Mouse (Mus musculus) gastrocnemius, postnatal 36 days (tissue): ENCODE results near the gene Prss16. TPM values are rescaled to one million over a fixed set of nuclear protein-coding genes. Genes with fewer than 3 reads are reported as not detected.
A peak's percentile ranks its signal among the peaks of the same experiment; 100 is the strongest.

Experiments used
- DNase-seq, 2 experiments: peaks; one replicate each; pipeline ENCODE4 v3.0.0; 2022
- intact Hi-C: fragments of 180-260 bp; cut with DNase I; formaldehyde crosslinking; loops from one replicate; pipeline ENCODE4 v1.15.1; 2025
- total RNA-seq, 2 experiments: library from RNA; stranded (reverse); gene quantifications; 2 replicates each; pipeline ENCODE4 v1.2.3; 2021

The Prss16 gene
- total RNA-seq, 2 experiments from 2014 or later: 5.4 TPM; not detected in 1

DNA sequence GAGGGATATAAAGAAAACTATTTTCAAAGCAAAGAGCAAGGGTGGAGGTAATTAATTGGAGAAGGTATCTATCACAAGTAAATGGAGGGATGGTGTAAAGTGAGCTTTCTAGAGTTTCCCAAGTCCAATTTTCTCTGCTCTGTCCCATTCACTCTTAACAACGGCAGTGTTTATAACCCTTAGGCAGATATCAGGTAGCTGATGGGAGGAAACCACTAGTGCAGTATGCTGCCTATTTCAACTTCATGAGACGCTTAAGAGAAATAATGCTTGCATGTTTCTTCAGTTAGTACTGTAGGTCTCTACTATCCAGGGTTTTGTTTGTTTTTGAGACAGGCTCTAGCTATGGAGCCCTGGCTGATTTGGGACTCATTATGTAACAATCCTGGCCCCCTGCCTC is 27.9 kb upstream of the Prss16 start:
- intact Hi-C loops: loop anchor here (10.0 kb wide), 1 partner anchor 213 kb away; no protein-coding TSS in a partner anchor
- DNase-seq: no peak

DNA sequence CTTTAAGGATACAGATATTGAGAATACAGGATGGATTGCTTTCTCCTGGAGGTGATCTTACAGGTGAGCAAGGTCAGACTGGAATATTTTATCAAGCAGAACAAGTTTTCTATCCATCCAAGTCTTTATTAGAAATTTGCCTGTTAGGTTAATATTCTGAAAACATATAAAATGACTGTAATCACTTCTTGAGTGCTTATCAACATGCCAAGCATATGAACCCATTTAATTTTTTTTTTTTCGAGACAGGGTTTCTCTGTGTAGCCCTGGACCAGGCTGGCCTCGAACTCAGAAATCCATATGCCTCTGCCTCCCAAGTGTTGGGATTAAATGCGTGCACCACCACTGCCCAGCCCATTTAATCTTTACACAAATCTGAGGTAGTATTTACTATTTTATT is 27.4 kb upstream of the Prss16 start:
- intact Hi-C loops: loop anchor here (10.0 kb wide), 1 partner anchor 212 kb away; no protein-coding TSS in a partner anchor

DNA sequence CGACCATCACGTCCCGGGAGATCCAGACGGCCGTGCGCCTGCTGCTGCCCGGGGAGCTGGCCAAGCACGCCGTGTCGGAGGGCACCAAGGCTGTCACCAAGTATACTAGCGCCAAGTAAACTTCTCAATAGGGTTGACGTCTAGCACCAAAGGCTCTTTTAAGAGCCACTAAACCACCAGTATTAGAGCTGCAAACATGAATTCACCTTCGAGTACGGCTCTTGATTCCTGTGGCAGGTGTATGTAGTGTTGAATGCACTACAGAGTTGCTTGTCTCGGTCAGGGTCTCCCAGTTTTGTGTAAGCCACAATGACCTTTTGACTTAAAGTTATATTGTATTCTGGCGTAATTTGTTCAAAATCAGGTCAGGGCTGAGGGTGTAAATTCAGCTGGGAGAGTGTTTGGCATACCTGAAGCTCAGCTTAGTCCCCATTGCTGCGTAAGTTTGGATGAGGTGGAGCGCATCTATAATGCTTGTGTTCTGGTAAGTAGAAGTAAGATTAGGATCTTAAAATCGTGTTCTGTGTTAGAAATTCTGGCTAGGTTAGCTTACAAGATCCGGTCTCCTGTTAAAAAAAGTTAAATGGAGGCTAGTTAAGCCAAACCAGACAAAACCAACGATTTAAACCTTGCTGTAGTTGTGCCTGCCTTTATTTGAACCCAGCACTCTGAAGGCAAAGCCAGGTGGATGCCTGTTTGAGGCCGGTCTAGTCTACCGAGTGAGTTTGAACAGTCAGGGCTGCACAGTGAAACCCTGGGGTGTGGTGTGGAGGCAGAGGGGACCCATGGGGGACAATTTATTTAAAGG is 26.8 kb upstream of the Prss16 start:
- no peak for DNase-seq
- intact Hi-C loops: loop anchor here (10.0 kb wide), 1 partner anchor 212 kb away; no protein-coding TSS in a partner anchor

More for the DNA sequence above, 27.4 kb upstream of the Prss16 start:
- no peak for DNase-seq

DNA sequence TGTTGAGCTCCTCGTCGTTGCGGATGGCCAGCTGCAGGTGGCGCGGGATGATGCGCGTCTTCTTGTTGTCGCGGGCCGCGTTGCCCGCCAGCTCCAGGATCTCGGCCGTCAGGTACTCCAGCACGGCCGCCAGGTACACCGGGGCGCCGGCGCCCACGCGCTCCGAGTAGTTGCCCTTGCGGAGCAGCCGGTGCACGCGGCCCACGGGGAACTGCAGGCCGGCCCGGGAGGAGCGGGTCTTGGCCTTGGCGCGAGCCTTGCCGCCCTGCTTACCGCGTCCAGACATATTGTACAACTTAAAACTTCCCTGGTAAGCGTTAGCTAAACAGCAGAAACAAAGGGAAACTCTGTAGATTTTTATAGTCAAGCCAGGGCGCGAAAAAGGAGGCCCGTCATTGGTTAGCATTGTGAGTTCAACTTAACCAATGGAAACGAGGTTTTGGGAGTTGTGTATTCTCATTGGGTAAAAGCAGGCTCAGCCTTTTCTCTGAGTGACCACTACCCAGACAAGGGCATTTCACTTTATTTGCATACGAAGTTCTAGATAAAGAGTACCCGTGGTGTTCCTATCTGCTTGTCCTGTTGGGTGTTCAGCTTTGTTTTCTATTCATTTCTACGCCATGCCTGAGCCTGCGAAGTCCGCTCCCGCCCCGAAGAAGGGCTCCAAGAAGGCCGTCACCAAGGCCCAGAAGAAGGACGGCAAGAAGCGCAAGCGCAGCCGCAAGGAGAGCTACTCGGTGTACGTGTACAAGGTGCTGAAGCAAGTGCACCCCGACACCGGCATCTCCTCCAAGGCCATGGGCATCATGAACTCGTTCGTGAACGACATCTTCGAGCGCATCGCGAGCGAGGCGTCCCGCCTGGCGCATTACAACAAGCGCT is 26.0 kb upstream of the Prss16 start, which contains the start of the genes Hist1h2ah and Hist1h2bk:
Gene Hist1h2ah (minus strand): TSS at position 302 of the 882 bp plus-strand sequence.
Gene Hist1h2bk (plus strand): TSS at position 604 of the 882 bp plus-strand sequence.
- intact Hi-C loops: loop anchor here (10.0 kb wide), 1 partner anchor 211 kb away; no protein-coding TSS in a partner anchor
- peak; percentile 51 to 60 for DNase-seq

DNA sequence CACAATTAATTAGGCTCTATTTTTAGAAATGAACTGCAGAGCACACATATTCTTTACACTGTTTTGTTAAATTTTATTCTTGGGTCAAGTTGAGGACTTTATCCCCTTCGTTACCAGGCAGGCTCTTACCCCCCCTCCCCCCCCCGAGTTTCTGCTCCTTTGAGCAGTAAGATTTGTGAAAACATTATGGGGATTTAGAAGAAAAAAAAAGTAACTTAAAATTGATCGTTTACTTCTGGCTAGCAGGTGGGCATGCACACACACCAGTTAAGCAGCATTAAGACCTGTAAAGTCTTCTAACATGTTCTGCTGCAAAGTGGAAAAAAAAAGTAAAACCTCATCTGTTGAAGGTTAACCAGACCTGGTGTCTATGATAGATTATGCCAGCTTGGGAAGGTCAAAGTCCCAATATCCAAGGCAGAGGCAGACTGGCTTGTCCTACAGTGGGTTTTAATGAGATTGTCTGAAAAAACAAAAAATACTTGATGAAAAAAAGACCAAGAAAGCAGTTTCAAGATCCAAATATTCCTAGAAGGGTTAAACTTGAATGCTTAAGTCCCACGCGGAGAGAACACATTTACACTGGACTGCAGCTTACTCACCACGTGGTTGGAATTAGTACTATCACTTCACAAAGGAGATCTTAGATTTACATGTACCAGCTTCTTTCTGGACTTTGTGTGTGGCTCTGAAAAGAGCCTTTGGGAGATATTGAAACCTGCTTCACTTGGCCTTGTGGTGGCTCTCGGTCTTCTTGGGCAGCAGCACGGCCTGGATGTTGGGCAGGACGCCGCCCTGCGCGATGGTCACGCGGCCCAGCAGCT is 25.1 kb upstream of the Prss16 start:
- DNase-seq: no peak
- intact Hi-C loops: loop anchor here (10.0 kb wide), 1 partner anchor 210 kb away; no protein-coding TSS in a partner anchor

DNA sequence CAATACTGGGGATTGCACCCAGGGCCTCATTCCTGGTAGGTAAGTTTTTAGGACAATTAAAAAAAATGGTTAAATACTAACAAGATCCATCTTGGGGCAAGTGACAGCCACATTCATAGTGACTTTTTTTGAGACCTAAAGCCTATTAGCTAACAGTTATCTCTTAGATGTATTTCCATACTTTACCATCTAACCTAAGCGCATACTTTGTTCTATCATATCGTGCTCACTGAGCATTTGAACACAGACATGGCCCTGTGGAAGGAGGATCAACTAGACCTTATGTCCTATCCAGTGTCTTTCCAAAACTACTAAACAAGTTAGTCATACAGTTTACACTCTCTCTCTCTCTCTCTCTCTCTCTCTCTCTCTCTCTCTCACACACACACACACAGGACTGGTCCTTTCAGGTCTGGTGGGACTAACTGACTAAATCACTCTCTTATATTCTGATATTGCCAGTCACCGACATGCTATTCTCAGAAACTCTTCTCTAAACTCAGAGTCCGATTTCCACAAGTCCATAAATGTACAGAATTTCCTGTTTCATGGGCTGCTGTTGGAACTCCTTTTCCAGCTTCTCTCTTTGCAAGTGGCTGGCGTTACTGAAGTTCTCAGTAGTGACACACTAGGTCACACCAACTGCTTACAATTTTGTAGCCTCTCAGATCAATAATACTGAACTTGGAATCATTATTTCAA is 24.4 kb upstream of the Prss16 start:
- intact Hi-C loops: loop anchor here (10.0 kb wide), 1 partner anchor 209 kb away; no protein-coding TSS in a partner anchor
- no peak for DNase-seq

DNA sequence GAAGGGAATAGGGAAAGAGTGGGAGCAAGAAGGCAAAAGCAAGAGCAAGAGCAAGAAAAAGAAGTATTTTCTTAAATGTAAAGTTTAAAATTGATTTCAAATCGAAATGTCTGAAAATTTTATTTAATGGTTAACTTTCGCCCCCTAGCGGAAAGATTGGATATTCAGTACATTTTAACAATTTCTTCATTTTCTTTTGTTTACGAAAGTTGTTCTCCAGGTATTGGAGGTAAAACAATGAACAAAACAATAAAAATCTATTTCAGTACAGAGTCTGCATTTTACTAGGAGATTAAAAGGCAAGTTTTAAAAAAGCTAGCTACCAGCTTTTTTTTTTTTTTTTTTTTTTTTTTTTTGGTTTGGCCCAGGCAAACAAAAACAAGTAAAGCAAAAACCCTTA is 21.0 kb upstream of the Prss16 start:
- no peak for DNase-seq
- intact Hi-C loops: loop anchor here (10.0 kb wide), 1 partner anchor 206 kb away; no protein-coding TSS in a partner anchor

DNA sequence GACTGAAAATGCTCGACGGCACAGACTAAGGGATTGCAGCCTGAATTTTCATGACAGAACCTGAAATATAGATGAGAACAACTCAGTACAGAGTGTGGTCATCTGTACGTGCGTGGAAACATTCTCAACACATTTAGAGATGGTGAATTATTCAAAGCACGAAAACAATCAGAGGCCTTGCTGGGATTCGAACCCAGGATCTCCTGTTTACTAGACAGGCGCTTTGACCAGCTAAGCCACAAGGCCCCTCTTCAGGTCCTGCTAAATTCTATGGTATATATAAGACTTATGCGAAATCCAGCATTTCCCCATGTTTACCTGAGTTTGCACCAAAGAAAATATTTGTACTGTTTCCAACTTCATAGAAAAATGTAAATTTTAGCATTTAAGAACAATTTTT is 20.4 kb upstream of the Prss16 start:
- intact Hi-C loops: loop anchor here (5.0 to 10.0 kb wide), 6 partner anchors 175 to 1487 kb away; no protein-coding TSS in a partner anchor
- DNase-seq: no peak

DNA sequence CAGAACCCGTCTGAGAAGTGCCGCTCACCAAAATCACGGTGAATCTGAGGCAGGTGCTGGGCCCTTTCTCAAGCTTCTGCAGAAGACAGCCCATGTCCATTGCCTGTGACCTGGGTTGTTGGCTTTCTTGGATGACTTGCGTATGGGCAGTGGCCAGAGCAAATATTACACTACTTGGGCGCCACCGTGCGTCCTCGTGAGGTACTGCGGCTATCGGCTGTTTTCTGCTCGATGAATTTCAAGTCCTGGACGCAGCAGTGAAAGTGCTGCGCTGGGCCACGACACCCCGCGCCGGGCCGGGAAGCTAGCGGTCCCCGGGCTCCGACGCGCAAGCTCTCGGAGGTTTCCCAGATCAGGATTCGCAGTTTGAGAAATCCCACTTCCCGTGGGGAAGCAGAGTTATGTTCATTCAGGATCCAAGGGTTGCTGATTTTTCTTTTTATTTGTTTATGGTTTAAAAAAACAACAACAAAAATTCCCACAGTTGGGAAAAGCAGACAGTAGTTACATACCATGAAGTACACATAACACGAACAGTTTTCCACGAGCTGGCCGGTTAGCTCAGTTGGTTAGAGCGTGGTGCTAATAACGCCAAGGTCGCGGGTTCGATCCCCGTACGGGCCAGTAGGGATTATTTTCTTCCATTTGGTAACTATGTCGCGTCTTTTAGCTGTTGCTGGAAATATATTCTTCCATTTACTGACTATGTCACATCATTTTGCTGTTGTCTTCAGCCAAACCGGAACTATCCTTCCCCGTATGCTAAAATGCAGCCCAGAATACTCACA is 19.3 kb upstream of the Prss16 start:
- intact Hi-C loops: loop anchor here (1.0 to 10.0 kb wide), 6 partner anchors 55 to 1488 kb away; no protein-coding TSS in a partner anchor
- DNase-seq: peak; percentile 93 to 98

DNA sequence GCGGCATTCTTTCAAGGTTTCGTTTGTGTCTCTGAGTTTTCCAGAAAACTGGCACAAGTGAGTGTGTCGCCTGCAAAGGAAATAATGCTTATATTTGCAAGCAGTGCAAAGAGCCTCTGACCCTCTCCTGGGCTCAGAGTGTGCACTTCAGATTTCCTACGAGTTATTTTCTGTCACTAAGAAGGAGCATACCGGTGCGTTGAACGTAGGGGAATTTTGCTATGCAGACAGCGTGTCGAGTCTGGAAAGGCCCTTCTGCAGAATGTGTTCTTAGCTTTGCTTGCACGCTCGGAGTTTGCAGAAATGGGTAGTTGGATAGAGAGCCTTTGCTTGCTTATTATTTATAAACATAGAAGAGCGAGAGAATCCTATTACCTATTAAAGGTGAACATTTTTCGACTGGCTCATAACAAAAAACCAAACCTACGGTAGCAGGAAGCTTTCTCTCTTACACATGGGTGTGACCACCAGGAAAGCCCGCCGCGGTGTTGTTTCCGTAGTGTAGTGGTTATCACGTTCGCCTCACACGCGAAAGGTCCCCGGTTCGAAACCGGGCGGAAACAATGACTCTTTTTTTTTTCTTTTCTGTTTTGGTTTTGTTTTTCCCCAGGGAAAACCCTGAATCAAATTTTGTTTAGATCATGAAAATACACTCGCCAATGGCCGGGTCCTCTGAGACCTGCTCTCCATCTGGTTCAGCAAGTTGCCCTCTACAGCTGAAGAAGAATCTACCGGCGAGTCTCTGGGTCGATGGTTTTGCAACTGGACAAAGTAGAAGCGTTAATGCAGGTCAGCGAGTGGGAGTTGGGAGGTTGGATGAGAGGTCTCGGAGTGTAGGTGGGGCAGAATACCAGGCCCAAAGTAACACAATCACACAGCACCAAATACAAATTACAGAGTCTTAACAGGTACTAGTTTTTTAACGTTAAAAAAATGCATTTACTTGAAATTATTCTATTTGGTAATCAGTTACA is 16.8 kb upstream of the Prss16 start:
- DNase-seq: peak; percentile 67 to 81
- intact Hi-C loops: loop anchor here (5.0 to 10.0 kb wide), 5 partner anchors 172 to 1491 kb away; no protein-coding TSS in a partner anchor

DNA sequence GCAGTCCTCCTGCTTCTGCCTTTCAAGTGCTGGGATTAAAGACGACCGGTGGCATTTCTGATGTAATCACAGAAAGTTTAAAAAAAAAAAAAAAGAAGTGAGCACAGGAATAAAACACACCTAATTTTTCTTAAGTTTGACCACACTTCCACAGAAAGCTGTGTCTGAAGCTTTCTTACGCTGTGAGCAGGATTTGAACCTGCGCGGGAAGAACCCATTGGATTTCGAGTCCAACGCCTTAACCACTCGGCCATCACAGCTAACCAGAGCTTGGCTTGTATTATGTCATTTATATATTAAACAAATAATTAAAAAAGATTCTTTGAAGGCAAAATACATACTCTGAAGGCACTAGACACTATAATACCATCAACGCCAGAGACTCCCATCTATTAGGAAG is 12.7 kb upstream of the Prss16 start:
- peak; percentile 73 for DNase-seq
- intact Hi-C loops: loop anchor here (5.0 to 10.0 kb wide), 2 partner anchors 167 to 1425 kb away; no protein-coding TSS in a partner anchor

DNA sequence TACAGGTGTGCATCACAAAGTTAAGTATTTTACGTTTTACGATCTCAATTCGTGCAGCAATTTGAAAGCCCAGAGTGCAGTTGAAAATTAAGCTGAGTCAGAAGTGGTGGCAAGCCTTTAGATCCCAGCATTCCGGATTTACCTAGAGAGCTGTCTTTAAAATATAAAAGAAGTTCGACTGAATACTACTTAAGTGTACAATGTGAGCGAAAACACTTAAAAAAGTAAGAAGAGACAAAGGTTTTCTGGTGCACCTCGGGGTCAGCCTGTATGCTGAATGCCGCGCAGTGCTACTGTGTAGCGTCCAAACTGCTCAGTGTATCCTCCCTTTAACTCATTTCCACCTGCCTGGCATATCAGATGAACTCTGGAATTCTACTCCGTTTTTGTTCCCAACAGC is 12.0 kb upstream of the Prss16 start:
- no peak for DNase-seq
- intact Hi-C loops: loop anchor here (2.0 to 10.0 kb wide), 3 partner anchors 47 to 1426 kb away; no protein-coding TSS in a partner anchor

DNA sequence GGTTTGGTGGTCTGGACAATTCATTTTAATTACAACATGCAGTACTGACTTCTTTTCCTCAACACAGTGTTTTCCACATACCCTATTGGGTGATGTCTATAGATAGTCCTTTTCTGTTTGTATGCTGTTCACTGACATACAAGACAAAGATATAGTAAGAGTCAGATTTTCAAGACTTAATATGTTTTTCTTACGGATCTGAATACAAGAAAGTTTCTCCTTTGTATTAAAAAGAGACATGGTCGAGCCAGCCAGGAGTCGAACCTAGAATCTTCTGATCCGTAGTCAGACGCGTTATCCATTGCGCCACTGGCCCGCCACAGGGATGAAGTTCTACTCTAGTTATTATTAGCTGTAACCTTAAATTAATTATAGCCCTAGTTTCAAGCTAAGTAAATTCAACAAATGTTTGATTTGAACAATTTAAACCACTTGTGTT is 11.4 kb upstream of the Prss16 start:
- peak; percentile 50 to 57 for DNase-seq
- intact Hi-C loops: loop anchor here (2.0 to 10.0 kb wide), 3 partner anchors 46 to 1426 kb away; no protein-coding TSS in a partner anchor

DNA sequence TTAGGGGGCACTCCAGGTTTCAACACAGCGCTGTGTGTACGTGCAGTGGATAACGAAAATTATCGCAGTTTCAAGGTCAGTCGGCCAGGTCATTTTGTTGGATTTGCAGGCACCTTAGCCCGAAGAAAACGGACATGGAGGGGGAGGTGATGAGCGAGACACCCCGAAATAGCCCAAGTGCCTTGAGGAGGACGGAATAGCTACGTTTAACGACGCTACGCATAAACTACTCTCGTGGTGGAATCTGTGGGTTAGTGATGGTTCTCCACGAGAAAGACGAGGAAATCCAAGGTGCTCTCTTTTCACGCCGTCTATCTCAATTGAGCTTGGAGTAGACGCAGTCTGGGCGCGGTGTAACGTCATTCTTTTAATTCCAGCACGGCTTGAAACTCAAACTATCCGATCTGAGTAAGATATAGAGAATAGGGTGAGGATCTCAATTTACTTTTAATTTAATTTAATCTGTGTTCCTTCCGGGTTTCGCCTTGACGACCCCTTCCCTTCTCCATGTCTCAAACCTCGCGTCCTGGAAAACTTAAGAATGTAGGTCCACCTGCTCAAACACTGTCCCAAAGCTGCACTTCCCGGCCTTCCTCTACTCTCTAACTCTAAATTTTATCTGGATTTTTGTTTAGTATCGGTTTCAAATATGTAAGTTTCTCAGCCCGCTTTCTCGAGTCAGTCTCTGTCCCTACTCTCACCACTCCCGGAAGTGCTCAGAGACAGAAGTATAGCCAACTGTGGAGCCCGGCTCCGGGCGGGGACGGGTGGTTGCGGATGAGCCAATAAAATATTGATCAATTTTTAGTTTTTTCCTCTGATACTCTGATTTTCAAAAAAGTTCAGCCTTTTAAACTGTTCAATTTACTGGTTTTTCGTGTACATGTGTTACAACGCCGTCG is 10.6 kb upstream of the Prss16 start:
- DNase-seq: no peak
- intact Hi-C loops: loop anchor here (2.0 to 10.0 kb wide), 3 partner anchors 45 to 1427 kb away; no protein-coding TSS in a partner anchor
